Mouse (Mus musculus): ENCODE data around the gene Gm10799. TPM values are rescaled to one million over a fixed set of nuclear protein-coding genes. Genes with fewer than 3 reads are reported as not detected.
"Not testable (repeated sequence)": the region's sequence is repeated elsewhere in the genome, so short reads cannot be mapped to it uniquely, and the experiment has no call there.

The Gm10799 gene
- polyA plus RNA-seq, 1 experiment from 2014 or later, result not detected

GRCm38 (mm10) chr2:104099946-104100345 is 31.6 kb upstream of the Gm10799 start:
- Histone ChIP-seq H3K9ac (replicated peaks; ENCODE audit: low read depth, low read length) (no peak overlapping the region), H3K4me3 (ENCODE audit: low read depth, low read length) (no peak overlapping the region), H3K27ac (ENCODE audit: low read depth, low read length) (no peak overlapping the region), H3K4me2 (ENCODE audit: low read depth, low read length) (no peak overlapping the region), H3K9me3 (ENCODE audit: control insufficient read depth, low read length) (no peaks in the 10 kb centered on the region), H3K4me1 (ENCODE audit: control insufficient read depth, insufficient read depth, low read length) (no peaks in the 10 kb centered on the region), H3K36me3 (ENCODE audit: control insufficient read depth, insufficient read depth, low read length) (no peaks in the 10 kb centered on the region), H3K27me3 (ENCODE audit: control insufficient read depth, insufficient read depth, low read length) (no peaks in the 10 kb centered on the region)
- ATAC-seq (ENCODE audit: low read depth), result no peak
- 69% methylated on average over 1 of the region's 1 CpGs for WGBS

- no peak overlapping the region for H3K9ac ChIP-seq (replicated peaks; ENCODE audit: low read depth, low read length)
- ATAC-seq (ENCODE audit: low read depth), result no peak
- no peaks in the 10 kb centered on the region for H3K36me3 ChIP-seq (ENCODE audit: control insufficient read depth, insufficient read depth, low read length)
- H3K27me3 ChIP-seq (ENCODE audit: control insufficient read depth, insufficient read depth, low read length), result no peaks in the 10 kb centered on the region
- no peak overlapping the region for H3K27ac ChIP-seq (ENCODE audit: low read depth, low read length)
- H3K4me3 ChIP-seq (ENCODE audit: low read depth, low read length), result no peak overlapping the region
- 96% methylated on average over 2 of the region's 2 CpGs for WGBS
- H3K4me1 ChIP-seq (ENCODE audit: control insufficient read depth, insufficient read depth, low read length), result no peaks in the 10 kb centered on the region
- H3K4me2 ChIP-seq (ENCODE audit: low read depth, low read length), result no peak overlapping the region
- H3K9me3 ChIP-seq (ENCODE audit: control insufficient read depth, low read length), result no peaks in the 10 kb centered on the region
Observed at GRCm38 (mm10) chr2:104099231-104099585, 30.9 kb upstream of the Gm10799 start.

DNA sequence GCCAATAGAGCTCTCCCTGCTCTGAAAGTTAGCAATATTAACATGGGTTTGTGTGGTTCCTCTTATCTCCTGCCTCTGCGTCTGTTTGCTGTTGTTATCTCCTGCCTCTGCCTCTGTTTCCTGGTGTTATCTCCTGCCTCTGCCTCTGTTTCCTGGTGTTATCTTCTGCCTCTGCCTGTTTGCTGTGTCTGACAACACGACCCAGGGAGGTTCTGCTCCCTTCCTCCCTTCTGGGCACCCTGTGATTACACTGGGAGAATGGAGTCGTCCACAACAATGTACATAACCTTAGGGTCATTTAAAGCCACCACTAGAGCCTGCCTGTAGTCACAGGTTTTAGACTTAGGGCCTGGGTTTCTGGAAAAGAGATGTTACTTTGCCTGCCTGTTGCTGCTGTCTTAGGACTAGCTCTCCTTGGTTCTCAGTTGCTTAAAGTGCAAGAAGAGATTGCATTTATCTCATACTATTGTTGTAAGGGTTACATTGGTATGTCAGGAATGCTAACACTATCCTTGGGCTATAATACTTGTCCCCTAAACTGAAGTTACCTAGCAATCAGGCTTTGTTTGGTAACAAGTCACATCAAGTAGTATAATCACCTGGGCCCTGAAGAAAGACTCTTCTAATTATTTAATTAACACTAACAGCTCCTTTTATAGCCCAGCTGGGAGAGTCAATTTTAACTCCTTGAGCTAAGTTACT is 30.3 kb upstream of the Gm10799 start:
- WGBS, result 38% methylated on average over 3 of the region's 3 CpGs
- Histone ChIP-seq H3K27me3 (ENCODE audit: control insufficient read depth, insufficient read depth, low read length) (no peaks in the 10 kb centered on the region), H3K4me3 (ENCODE audit: low read depth, low read length) (no peak overlapping the region), H3K9ac (replicated peaks; ENCODE audit: low read depth, low read length) (no peak overlapping the region), H3K9me3 (ENCODE audit: control insufficient read depth, low read length) (no peaks in the 10 kb centered on the region), H3K4me1 (ENCODE audit: control insufficient read depth, insufficient read depth, low read length) (no peaks in the 10 kb centered on the region), H3K4me2 (ENCODE audit: low read depth, low read length) (no peak overlapping the region), H3K36me3 (ENCODE audit: control insufficient read depth, insufficient read depth, low read length) (no peaks in the 10 kb centered on the region), H3K27ac (ENCODE audit: low read depth, low read length) (no peak overlapping the region)
- ATAC-seq (ENCODE audit: low read depth), result no peak

DNA sequence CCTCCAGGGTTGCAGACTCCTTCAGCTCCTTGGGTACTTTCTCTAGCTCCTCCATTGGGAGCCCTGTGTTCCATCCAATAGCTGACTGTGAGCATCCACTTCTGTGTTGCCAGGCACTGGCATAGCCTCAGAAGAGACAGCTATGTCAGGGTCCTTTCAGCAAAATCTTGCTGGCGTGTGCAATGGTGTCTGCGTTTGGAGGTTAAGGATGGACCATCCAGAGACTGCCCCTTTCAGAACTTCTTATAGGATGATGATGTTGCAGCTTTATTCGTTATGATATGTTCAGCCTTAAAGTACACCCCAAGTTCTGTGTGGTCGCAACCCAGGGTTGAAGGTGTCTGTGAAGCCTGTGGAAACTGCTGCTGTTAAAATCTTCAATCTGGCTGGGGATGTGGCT is 29.0 kb upstream of the Gm10799 start:
- H3K4me2 ChIP-seq (ENCODE audit: low read depth, low read length), result not testable (repeated sequence)
- WGBS, result 98% methylated on average over 4 of the region's 4 CpGs

GRCm38 (mm10) chr2:104096796-104097195 is 28.4 kb upstream of the Gm10799 start:
- not testable (repeated sequence) for H3K36me3 ChIP-seq (ENCODE audit: control insufficient read depth, insufficient read depth, low read length); H3K9ac ChIP-seq (replicated peaks; ENCODE audit: low read depth, low read length); H3K4me2 ChIP-seq (ENCODE audit: low read depth, low read length); H3K9me3 ChIP-seq (ENCODE audit: control insufficient read depth, low read length); H3K4me3 ChIP-seq (ENCODE audit: low read depth, low read length); H3K27ac ChIP-seq (ENCODE audit: low read depth, low read length); H3K27me3 ChIP-seq (ENCODE audit: control insufficient read depth, insufficient read depth, low read length); ATAC-seq (ENCODE audit: low read depth); H3K4me1 ChIP-seq (ENCODE audit: control insufficient read depth, insufficient read depth, low read length)
- 70% methylated on average over 1 of the region's 1 CpGs for WGBS

More for the DNA sequence above, 29.0 kb upstream of the Gm10799 start:
- not testable (repeated sequence) for H3K9ac ChIP-seq (replicated peaks; ENCODE audit: low read depth, low read length); H3K9me3 ChIP-seq (ENCODE audit: control insufficient read depth, low read length); H3K27me3 ChIP-seq (ENCODE audit: control insufficient read depth, insufficient read depth, low read length); H3K36me3 ChIP-seq (ENCODE audit: control insufficient read depth, insufficient read depth, low read length); ATAC-seq (ENCODE audit: low read depth); H3K4me3 ChIP-seq (ENCODE audit: low read depth, low read length); H3K27ac ChIP-seq (ENCODE audit: low read depth, low read length); H3K4me1 ChIP-seq (ENCODE audit: control insufficient read depth, insufficient read depth, low read length)

DNA sequence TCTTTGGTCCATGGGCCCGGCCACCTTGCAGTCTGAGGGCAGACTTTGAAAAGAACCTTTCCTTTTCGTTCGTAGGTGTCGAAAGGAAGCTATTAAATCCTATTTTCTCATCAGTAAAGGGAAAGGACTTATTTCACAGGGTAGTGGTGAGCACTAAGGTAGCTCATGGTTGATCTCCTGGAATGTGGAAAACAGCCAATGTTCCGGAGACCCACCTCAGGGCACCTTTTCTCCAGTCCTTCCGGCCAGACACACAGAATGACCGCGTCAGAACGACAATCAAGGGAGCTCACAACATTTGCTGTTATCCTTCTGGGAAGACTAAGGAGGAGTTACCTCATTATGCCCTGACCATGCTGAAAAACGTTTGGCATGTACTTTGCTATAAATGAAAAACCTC is 27.9 kb upstream of the Gm10799 start:
- no peaks in the 10 kb centered on the region for H3K4me1 ChIP-seq (ENCODE audit: control insufficient read depth, insufficient read depth, low read length)
- no peaks in the 10 kb centered on the region for H3K36me3 ChIP-seq (ENCODE audit: control insufficient read depth, insufficient read depth, low read length)
- WGBS, result 43% methylated on average over 10 of the region's 10 CpGs
- H3K4me2 ChIP-seq (ENCODE audit: low read depth, low read length), result peak overlapping the region; percentile 52
- 0 out of 2 replicates have a peak overlapping the region, but pooled peaks have one; percentile 17 for H3K9ac ChIP-seq (replicated peaks; ENCODE audit: low read depth, low read length)
- no peaks in the 10 kb centered on the region for H3K27me3 ChIP-seq (ENCODE audit: control insufficient read depth, insufficient read depth, low read length)
- 0 out of 2 replicates have a peak overlapping the region, but pooled peaks have one; percentile 23 for H3K27ac ChIP-seq (ENCODE audit: low read depth, low read length)
- no peak for ATAC-seq (ENCODE audit: low read depth)
- peak overlapping the region; percentile 33 for H3K4me3 ChIP-seq (ENCODE audit: low read depth, low read length)
- no peaks in the 10 kb centered on the region for H3K9me3 ChIP-seq (ENCODE audit: control insufficient read depth, low read length)

DNA sequence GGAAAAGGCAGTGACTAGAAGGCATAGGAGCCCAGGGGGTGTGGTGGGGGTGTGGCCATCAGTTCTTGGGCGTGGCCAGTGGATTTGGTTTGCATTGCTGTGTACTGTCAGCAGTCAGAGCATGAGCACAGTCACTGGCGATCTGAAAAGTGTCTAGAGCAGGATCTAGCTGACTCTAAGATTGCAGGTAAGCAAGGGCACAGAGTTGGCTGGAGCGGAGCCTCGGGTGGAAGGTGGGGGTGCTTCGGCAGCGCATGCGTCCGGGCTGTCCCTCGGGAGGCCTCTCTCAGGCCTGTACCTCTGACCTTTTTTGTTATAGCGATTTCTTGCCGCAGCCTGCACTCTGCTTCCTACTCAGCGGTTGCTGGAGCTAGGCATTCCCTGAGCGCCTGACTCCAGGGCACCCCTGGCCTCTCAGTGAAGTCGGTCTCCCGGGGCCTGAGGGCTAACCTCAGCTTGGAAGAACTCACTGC is 27.4 kb upstream of the Gm10799 start, which contains the start of gene Cd59a:
Cd59a (plus strand) TSS at position 61 of the 473 bp plus-strand sequence.
- H3K27ac ChIP-seq (ENCODE audit: low read depth, low read length), result peak within 1 kb of the TSS; percentile 23; the same call in 1 of the 2 replicates
- 0 out of 2 replicates have a peak within 1 kb of the TSS, but pooled peaks have one; percentile 17 for H3K9ac ChIP-seq (replicated peaks; ENCODE audit: low read depth, low read length)
- peak within 1 kb of the TSS; percentile 33 for H3K4me3 ChIP-seq (ENCODE audit: low read depth, low read length)
- no peaks in the 10 kb centered on the region for H3K27me3 ChIP-seq (ENCODE audit: control insufficient read depth, insufficient read depth, low read length)
- no peaks in the 10 kb centered on the region for H3K9me3 ChIP-seq (ENCODE audit: control insufficient read depth, low read length)
- H3K4me2 ChIP-seq (ENCODE audit: low read depth, low read length), result peak within 1 kb of the TSS; percentile 52
- 6% methylated on average over 15 of the region's 15 CpGs for WGBS
- H3K36me3 ChIP-seq (ENCODE audit: control insufficient read depth, insufficient read depth, low read length), result no peaks in the 10 kb centered on the region
- no peaks in the 10 kb centered on the region for H3K4me1 ChIP-seq (ENCODE audit: control insufficient read depth, insufficient read depth, low read length)
- peak; percentile 94 for ATAC-seq (ENCODE audit: low read depth)

DNA sequence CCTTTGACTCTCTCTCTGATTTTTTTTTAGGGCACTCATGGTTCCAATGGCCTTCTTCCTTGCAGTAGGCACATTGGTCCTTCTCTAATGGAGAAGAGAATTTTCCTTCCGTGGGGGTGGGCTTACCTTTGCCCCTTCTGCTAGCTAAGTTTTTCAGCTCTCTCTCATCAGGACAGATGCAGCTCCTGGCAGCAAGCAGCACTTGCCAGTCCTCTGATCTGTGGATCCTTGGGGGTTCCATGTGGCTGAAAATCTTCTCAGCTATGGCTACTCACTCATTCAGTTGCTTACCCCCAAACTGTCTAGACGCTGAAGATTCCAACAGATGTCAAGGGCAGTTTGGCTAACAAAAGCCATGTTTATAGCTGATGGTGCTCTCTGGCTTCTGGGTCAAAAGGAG is 25.0 kb upstream of the Gm10799 start:
- WGBS, result 82% methylated on average over 2 of the region's 2 CpGs
- Histone ChIP-seq H3K27me3 (ENCODE audit: control insufficient read depth, insufficient read depth, low read length) (no peaks in the 10 kb centered on the region), H3K4me1 (ENCODE audit: control insufficient read depth, insufficient read depth, low read length) (no peaks in the 10 kb centered on the region), H3K36me3 (ENCODE audit: control insufficient read depth, insufficient read depth, low read length) (no peaks in the 10 kb centered on the region), H3K4me2 (ENCODE audit: low read depth, low read length) (no peak overlapping the region), H3K9ac (replicated peaks; ENCODE audit: low read depth, low read length) (no peak overlapping the region), H3K4me3 (ENCODE audit: low read depth, low read length) (no peak overlapping the region), H3K9me3 (ENCODE audit: control insufficient read depth, low read length) (no peaks in the 10 kb centered on the region), H3K27ac (ENCODE audit: low read depth, low read length) (no peak overlapping the region)
- no peak for ATAC-seq (ENCODE audit: low read depth)

DNA sequence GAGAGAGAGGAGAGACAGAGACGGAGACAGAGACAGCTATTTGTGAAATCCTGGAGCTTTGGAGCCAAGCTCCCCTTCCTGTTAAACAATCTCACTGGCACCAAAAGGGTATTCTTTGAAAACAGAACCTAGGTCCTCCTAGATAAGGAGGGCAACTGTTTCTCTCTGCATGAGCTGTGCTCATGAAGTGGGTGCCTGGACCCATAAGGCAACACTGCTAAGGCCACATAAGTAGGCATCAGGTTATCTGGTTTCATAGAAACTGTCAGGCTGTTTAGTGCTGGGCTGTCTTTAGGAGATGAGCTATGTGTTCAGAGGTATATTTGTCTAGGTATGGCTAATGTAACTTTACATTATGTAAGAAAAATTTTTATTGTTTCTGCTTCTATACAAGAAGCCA is 19.2 kb upstream of the Gm10799 start:
- H3K27me3 ChIP-seq (ENCODE audit: control insufficient read depth, insufficient read depth, low read length); H3K27ac ChIP-seq (ENCODE audit: low read depth, low read length); H3K4me2 ChIP-seq (ENCODE audit: low read depth, low read length); ATAC-seq (ENCODE audit: low read depth); H3K9me3 ChIP-seq (ENCODE audit: control insufficient read depth, low read length); H3K4me3 ChIP-seq (ENCODE audit: low read depth, low read length); H3K4me1 ChIP-seq (ENCODE audit: control insufficient read depth, insufficient read depth, low read length); H3K36me3 ChIP-seq (ENCODE audit: control insufficient read depth, insufficient read depth, low read length); H3K9ac ChIP-seq (replicated peaks; ENCODE audit: low read depth, low read length): not testable (repeated sequence)
- 82% methylated on average over 1 of the region's 1 CpGs for WGBS
